Mouse (Mus musculus) ES-Bruce4 (cell line): Measurements from ENCODE around the gene Irf2.

Source experiments
- CTCF ChIP-seq: IDR thresholded peaks from one replicate; pipeline ENCODE4 v1.8.1; 2011; ENCODE audit warnings: low read depth, low read length
- EP300 ChIP-seq: IDR thresholded peaks from 2 replicates; pipeline ENCODE4 v1.6.1; 2011; ENCODE audit warnings: low read depth, low read length; ENCODE audit not compliant: insufficient read depth
- POLR2A ChIP-seq: IDR thresholded peaks from one replicate; pipeline ENCODE4 v1.8.1; 2011; ENCODE audit warnings: low read length; ENCODE audit not compliant: insufficient read depth

DNA sequence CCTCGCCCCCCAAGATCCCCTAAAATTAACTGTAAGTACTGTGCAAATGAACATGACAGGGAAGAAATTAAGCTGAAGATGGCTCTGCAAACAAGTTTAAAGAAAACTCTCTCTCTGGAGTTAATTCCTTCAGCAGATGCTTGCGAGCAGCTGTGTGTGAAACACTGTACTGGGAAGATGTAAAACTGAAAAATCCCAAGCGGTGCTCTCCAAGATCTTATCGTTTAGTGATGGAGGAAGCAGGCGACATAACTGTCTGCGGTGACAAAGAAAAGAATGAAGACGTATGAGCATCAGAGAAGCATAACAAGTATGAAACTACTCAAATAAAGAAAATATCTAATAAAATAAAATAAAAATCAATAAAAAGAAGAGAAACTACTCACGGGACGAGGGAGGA lies 18.1 kb downstream of the Irf2 start:
- TF ChIP-seq CTCF (no peak), EP300 (no peak), POLR2A (no peak)
